Mouse (Mus musculus) thymus, adult 2 months (tissue): ENCODE results near the gene Wdcp. TPM values are rescaled to one million over a fixed set of nuclear protein-coding genes. Genes with fewer than 3 reads are reported as not detected.

Source experiments
- DNase-seq: peaks from one replicate; pipeline ENCODE4 v3.0.0; 2021
- H3K27ac ChIP-seq: fragments of 200-500 bp; 2 replicates; pipeline ENCODE4 v1.5.1; 2012; ENCODE audit warnings: low read length, control low read depth; ENCODE audit not compliant: control insufficient read depth, insufficient read depth
- H3K27me3 ChIP-seq: fragments of 200-500 bp; 2 replicates; pipeline ENCODE4 v1.6.1; 2012; ENCODE audit warnings: mild to moderate bottlenecking, low read length, moderate library complexity, mixed read lengths; ENCODE audit not compliant: control insufficient read depth, insufficient read depth
- H3K36me3 ChIP-seq: fragments of 200-500 bp; 2 replicates; pipeline ENCODE4 v1.6.1; 2012; ENCODE audit warnings: mild to moderate bottlenecking, low read length, moderate library complexity; ENCODE audit not compliant: control insufficient read depth, insufficient read depth
- H3K4me1 ChIP-seq: fragments of 200-500 bp; replicated peaks from 2 replicates; pipeline ENCODE4 v1.6.1; 2012; ENCODE audit warnings: low read length; ENCODE audit not compliant: control insufficient read depth, insufficient read depth
- H3K4me3 ChIP-seq: fragments of 200-500 bp; 2 replicates; pipeline ENCODE4 v1.5.1; 2012; ENCODE audit warnings: mild to moderate bottlenecking, low read length, control low read depth, moderate library complexity; ENCODE audit not compliant: control insufficient read depth, insufficient read depth
- CTCF ChIP-seq: fragments of 200-500 bp; IDR thresholded peaks from 2 replicates; pipeline ENCODE4 v1.5.1; 2012; ENCODE audit warnings: mild to moderate bottlenecking, control low read depth, low read length, moderate library complexity, borderline replicate concordance; ENCODE audit not compliant: control insufficient read depth, poor library complexity, insufficient read depth; ENCODE audit errors: extremely low read depth
- WGBS: fragments of 180-500 bp; shearing (Covaris S2); methylation state at CpG from one replicate; pipeline ENCODE4 v1.1.7; 2018; 5-methylcytosine and 5-hydroxymethylcytosine counted together
- polyA plus RNA-seq: library from polyadenylated mRNA; depleted of rRNA; stranded (reverse); fragments of >200 nt; gene quantifications from 2 replicates; pipeline ENCODE4 v1.2.3, GENCODE M21; 2012; rRNA removed

Gene Wdcp
- polyA plus RNA-seq, 1 experiment, result 9.8 TPM

DNA sequence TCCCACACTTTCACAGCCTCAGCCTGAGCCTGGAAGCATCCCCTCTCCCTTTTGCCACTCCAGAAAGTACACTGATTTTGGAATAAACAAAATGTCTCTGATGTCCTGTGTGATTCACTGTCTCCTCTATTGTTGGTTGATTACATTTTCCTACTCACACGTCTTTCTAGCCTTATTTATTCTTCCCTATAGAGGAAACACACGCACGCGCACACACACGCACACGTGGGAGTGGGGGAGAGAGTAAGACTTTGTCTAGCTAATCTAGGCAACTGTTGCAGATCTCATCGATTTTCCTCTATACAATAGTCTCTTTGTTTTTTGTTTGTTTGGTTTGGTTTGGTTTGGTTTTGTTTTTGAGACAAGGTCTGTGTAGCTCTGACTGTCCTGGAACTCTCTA is 65.3 kb downstream of the Wdcp start:
- Histone ChIP-seq H3K27me3 (no peaks in the 10 kb centered on the region), H3K27ac (no peak overlapping the region), H3K4me3 (no peak overlapping the region), H3K4me1 (no peaks in the 10 kb centered on the region), H3K36me3 (no peaks in the 10 kb centered on the region)
- no peak for DNase-seq
- TF ChIP-seq CTCF, result no peak
- 94% methylated on average over 7 of the region's 7 CpGs for WGBS

Other genes with a start within 250 kb of the Wdcp start
- 0.18 and 0.32 TPM in 2 replicates for gene Fam228a, start 104.9 kb upstream of the Wdcp start, polyA plus RNA-seq
- 0.32 and 0.80 TPM in 2 replicates for gene Pfn4, start 74.3 kb upstream of the Wdcp start, polyA plus RNA-seq
- 0.71 and 0.99 TPM in 2 replicates for gene Fam228b, start 74.0 kb upstream of the Wdcp start, polyA plus RNA-seq
- 134 and 153 TPM in 2 replicates for gene Sf3b6, start 25.8 kb upstream of the Wdcp start, polyA plus RNA-seq
- 1.7 and 3.7 TPM in 2 replicates for gene Fkbp1b, start 1.7 kb upstream of the Wdcp start, polyA plus RNA-seq
- gene Mfsd2b, start 31.1 kb downstream of the Wdcp start, polyA plus RNA-seq, result 2.3 and 2.7 TPM in 2 replicates
- gene Ubxn2a, start 64.4 kb downstream of the Wdcp start, polyA plus RNA-seq, result 3.3 and 5.9 TPM in 2 replicates
- gene Atad2b, start 74.0 kb downstream of the Wdcp start, polyA plus RNA-seq, result 25.5 and 50.2 TPM in 2 replicates